Mouse (Mus musculus) spleen, postnatal 4 days (tissue): ENCODE results near the gene Vpreb3.
"Not testable (repeated sequence)": the region's sequence is repeated elsewhere in the genome, so short reads cannot be mapped to it uniquely, and the experiment has no call there.

Experiments
- DNase-seq, 2 experiments: peaks; one replicate each; pipeline ENCODE4 v3.0.0; 2022; ENCODE audit warnings: low spot score in 2 of 2

Gene Vpreb3

GRCm38 (mm10) chr10:75973846-75974245, 31.0 kb downstream of the Vpreb3 start:
- no peak for DNase-seq

GRCm38 (mm10) chr10:75975216-75975615, 32.4 kb downstream of the Vpreb3 start:
- no peak for DNase-seq

GRCm38 (mm10) chr10:75978119-75978834, 35.4 kb downstream of the Vpreb3 start:
- no peak for DNase-seq

- DNase-seq = no peak
These were observed 35.9 kb downstream of the Vpreb3 start for GRCm38 (mm10) chr10:75978835-75979157.

- DNase-seq = no peak
These were observed 36.6 kb downstream of the Vpreb3 start for GRCm38 (mm10) chr10:75979432-75979831.

- no peak for DNase-seq
These were observed 47.7 kb downstream of the Vpreb3 start for GRCm38 (mm10) chr10:75990430-75991042.

GRCm38 (mm10) chr10:75993616-75994240, 50.9 kb downstream of the Vpreb3 start:
- DNase-seq = no peak

- not testable (repeated sequence) for DNase-seq
These were observed 51.8 kb downstream of the Vpreb3 start for GRCm38 (mm10) chr10:75994531-75995210.

- DNase-seq = no peak
These were observed 52.6 kb downstream of the Vpreb3 start for GRCm38 (mm10) chr10:75995463-75995862.

- DNase-seq = no peak
These were observed 53.5 kb downstream of the Vpreb3 start for GRCm38 (mm10) chr10:75996315-75996714.
